ENCODE assay signal across 8 mouse cellular contexts in the genomic region with DNA sequence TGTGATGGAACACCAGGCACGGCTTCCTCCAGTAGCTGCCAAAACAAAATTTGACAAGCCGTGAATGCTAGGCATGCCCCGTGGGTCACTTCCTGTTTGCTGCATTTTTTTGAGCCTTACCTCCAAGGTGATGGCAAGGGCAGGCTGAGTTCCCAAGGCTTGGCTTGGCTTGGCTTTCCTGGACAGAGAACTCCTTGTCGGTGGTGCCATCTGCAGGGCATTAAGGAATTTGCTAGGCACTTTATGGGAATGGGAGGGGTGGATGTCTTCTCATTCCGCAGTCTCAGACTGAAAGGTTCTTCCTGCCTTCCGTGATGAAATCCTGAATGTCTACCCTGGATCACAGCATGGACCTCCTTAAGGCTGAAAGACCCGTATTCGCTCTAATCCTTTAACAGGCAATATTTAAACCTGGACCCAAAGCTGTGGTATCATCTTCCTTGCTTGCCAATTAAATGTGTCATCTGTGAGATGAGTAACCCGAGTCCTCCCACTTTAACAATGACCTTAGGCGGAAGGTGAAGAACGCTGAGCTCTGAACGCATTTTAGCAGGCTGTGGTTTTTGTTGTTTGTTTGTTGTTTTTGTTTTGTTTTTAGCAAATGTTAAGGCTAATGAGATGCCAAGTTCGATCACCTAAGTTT. TPM values are rescaled to one million over a fixed set of nuclear protein-coding genes. Genes with fewer than 3 reads are reported as not detected.
A peak's percentile ranks its signal among the peaks of the same experiment; 100 is the strongest.
DNase-seq lines count a peak whose midpoint lies in the region; ATAC-seq lines count a peak whose summit lies in the region.

No protein-coding gene starts in this region.

- peak; percentile 74 for DNase-seq in layer of hippocampus, adult 11-12 months (ENCODE audit: low spot score)
- no peak for DNase-seq in layer of hippocampus, adult 9-10 months (ENCODE audit: low spot score)
- DNase-seq in cerebellum, postnatal 25 days, result peak; percentile 82 to 89
- peak; percentile 78 for DNase-seq in gastrocnemius, adult 18-20 months (ENCODE audit: low spot score)
- DNase-seq in hindbrain, embryonic 14.5 days (ENCODE audit: low spot score), result peak; percentile 76
- peak; percentile 36 to 65 for DNase-seq in layer of hippocampus, postnatal 25 days (ENCODE audit: extremely low spot score in 1 of 2, low spot score in 1 of 2)
- DNase-seq in lung, postnatal 36 days, result peak; percentile 90
- DNase-seq in retina, postnatal 7 days (ENCODE audit: low read depth, low spot score), result peak; percentile 71

- peaks cover 14% of the 10 kb centered on the region for H3K36me3 ChIP-seq in hindbrain, embryonic 14.5 days (replicated peaks; ENCODE audit: control insufficient read depth, insufficient read depth)

- H3K27me3 ChIP-seq in hindbrain, embryonic 14.5 days (ENCODE audit: control insufficient read depth, insufficient read depth, low read length), result no peaks in the 10 kb centered on the region

- H3K4me3 ChIP-seq in hindbrain, embryonic 14.5 days (replicated peaks; ENCODE audit: low read length), result no peak overlapping the region

- no peak overlapping the region for H3K27ac ChIP-seq in hindbrain, embryonic 14.5 days

- peak overlapping the region; percentile 8 for H3K4me2 ChIP-seq in hindbrain, embryonic 14.5 days (replicated peaks)

- H3K4me1 ChIP-seq in hindbrain, embryonic 14.5 days (replicated peaks; ENCODE audit: control insufficient read depth, insufficient read depth, low read length), result peaks cover 13% of the 10 kb centered on the region

- ATAC-seq in hindbrain, embryonic 14.5 days (ENCODE audit: low FRiP score), result peak; percentile 55; the same call in 1 of the 2 replicates

- no peak overlapping the region for H3K9ac ChIP-seq in hindbrain, embryonic 14.5 days

- H3K9me3 ChIP-seq in hindbrain, embryonic 14.5 days (ENCODE audit: control insufficient read depth, low read length), result no peaks in the 10 kb centered on the region

- 15% methylated on average over 13 of the region's 13 CpGs for WGBS in hindbrain, embryonic 14.5 days

RNA-seq across cellular contexts. Expression of a gene that starts 5.6 kb away (rescaled TPM):
- 10 to 100 TPM; 15.6 to 29.6 TPM for total RNA-seq in gastrocnemius, adult 18-20 months (2021)
- 1,223 and 1,455 TPM in 2 replicates for polyA plus RNA-seq in hindbrain, embryonic 14.5 days (2014; fragmentation: Nextera tagmentation; extraction: Ambion mirVana)
- total RNA-seq in layer of hippocampus, postnatal 25 days (2021), result 100 to 1,000 TPM; 478 to 525 TPM

RNA-seq across cellular contexts. Expression of a gene that starts 10.7 kb away (rescaled TPM):
- total RNA-seq in gastrocnemius, adult 18-20 months (2021), result 1 to 10 TPM; 4.8 to 4.9 TPM
- 6.4 and 8.1 TPM in 2 replicates for polyA plus RNA-seq in hindbrain, embryonic 14.5 days (2014; fragmentation: Nextera tagmentation; extraction: Ambion mirVana)
- total RNA-seq in layer of hippocampus, postnatal 25 days (2021), result 10 to 100 TPM; 11.5 to 17.9 TPM

RNA-seq across cellular contexts. Expression of a gene that starts 24.6 kb away (rescaled TPM):
- total RNA-seq in gastrocnemius, adult 18-20 months (2021), result not detected
- not detected in 2 replicates for polyA plus RNA-seq in hindbrain, embryonic 14.5 days (2014; fragmentation: Nextera tagmentation; extraction: Ambion mirVana)
- not detected for total RNA-seq in layer of hippocampus, postnatal 25 days (2021)

RNA-seq across cellular contexts. Expression of a gene that starts 24.8 kb away (rescaled TPM):
- 10 to 100 TPM; 17.9 to 38.6 TPM for total RNA-seq in gastrocnemius, adult 18-20 months (2021)
- polyA plus RNA-seq in hindbrain, embryonic 14.5 days (2014; fragmentation: Nextera tagmentation; extraction: Ambion mirVana), result 14,408 and 15,410 TPM in 2 replicates
- total RNA-seq in layer of hippocampus, postnatal 25 days (2021), result 1,000 to 10,000 TPM; 1,021 to 1,172 TPM

RNA-seq across cellular contexts. Expression of a gene that starts 30.4 kb away (rescaled TPM):
- total RNA-seq in gastrocnemius, adult 18-20 months (2021), result 1 to 10 TPM in 1 of 2 experiments, under 1 TPM in 1; 0.75 to 1.5 TPM
- 1.1 and 1.4 TPM in 2 replicates for polyA plus RNA-seq in hindbrain, embryonic 14.5 days (2014; fragmentation: Nextera tagmentation; extraction: Ambion mirVana)
- total RNA-seq in layer of hippocampus, postnatal 25 days (2021), result under 1 TPM; 0.17 to 0.19 TPM

Comparison
In these comparisons a context has a peak if more than half of its experiments do, and no peak if none do; other contexts are left out.
1. RNA of a gene that starts 5.6 kb away (total RNA-seq): 478 to 525 TPM in layer of hippocampus, postnatal 25 days; 15.6 to 29.6 TPM in gastrocnemius, adult 18-20 months; every median in the first group is over 10 times any median in the second.